Mouse (Mus musculus): Measurements from ENCODE around the gene Setdb1.

DNA sequence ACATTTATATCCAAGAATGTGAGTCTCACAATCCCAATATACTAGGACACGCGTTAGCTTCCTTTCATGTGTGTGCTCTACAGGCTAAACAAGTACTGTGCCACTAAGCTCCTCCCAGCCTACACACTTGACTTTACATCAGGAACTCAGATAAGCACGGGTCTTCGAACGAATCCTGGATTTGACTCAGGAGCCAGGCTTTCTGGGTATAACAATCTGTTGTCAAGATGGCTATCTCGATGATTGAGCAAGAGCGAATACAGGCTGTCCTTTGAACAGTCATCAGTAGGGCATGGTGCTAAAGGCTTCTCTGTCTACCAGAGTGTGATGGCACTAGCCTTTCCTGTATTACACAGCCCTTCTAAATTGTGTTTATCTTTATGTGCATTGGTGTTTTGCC lies 59.0 kb downstream of the Setdb1 start:
- TF ChIP-seq E2F4 (IDR thresholded peaks at IDR 0.05; ENCODE audit: insufficient read depth) (no peak), POLR2A (IDR thresholded peaks at IDR 0.05; ENCODE audit: insufficient read length, low read depth) (no peak), SRF (IDR thresholded peaks at IDR 0.05; ENCODE audit: control insufficient read depth, insufficient read length, low read depth) (no peak), MAX (IDR thresholded peaks at IDR 0.05; ENCODE audit: low read depth) (no peak), MYOD1 (IDR thresholded peaks at IDR 0.05; ENCODE audit: control insufficient read depth in 1 of 3, insufficient read length in 2 of 3, low read depth in 2 of 3) (no peak)

Data from myocyte (in vitro differentiated cells).